Mouse (Mus musculus) heart, embryonic 10.5 days (tissue): ENCODE measurements around the gene Trpc1. TPM values are rescaled to one million over a fixed set of nuclear protein-coding genes. Genes with fewer than 3 reads are reported as not detected.

ENCODE experiments used
- DNase-seq: peaks from one replicate; pipeline ENCODE4 v3.0.0-alpha.2; 2017; ENCODE audit warnings: low spot score
- H3K27ac ChIP-seq: fragments of 300-500 bp; sonication (generic); 2 replicates; pipeline ENCODE4 v1.5.1; 2016; ENCODE audit warnings: mild to moderate bottlenecking
- H3K27me3 ChIP-seq: fragments of 300-500 bp; sonication (generic); 2 replicates; pipeline ENCODE4 v1.6.1; 2016; ENCODE audit warnings: mild to moderate bottlenecking; ENCODE audit not compliant: poor library complexity, insufficient read depth, severe bottlenecking
- H3K36me3 ChIP-seq: fragments of 300-500 bp; sonication (generic); 2 replicates; pipeline ENCODE4 v1.6.1; 2016; ENCODE audit warnings: mild to moderate bottlenecking, moderate library complexity
- H3K4me1 ChIP-seq: fragments of 300-500 bp; sonication (generic); 2 replicates; pipeline ENCODE4 v1.6.1; 2016; ENCODE audit warnings: mild to moderate bottlenecking
- H3K4me3 ChIP-seq: fragments of 300-500 bp; sonication (generic); 2 replicates; pipeline ENCODE4 v1.5.1; 2016; ENCODE audit warnings: mild to moderate bottlenecking, moderate library complexity
- H3K9me3 ChIP-seq: fragments of 300-500 bp; sonication (generic); 2 replicates; pipeline ENCODE4 v1.6.1; 2016; ENCODE audit warnings: mild to moderate bottlenecking, moderate library complexity
- WGBS: fragments of 180-500 bp; shearing (Covaris S2); methylation state at CpG from one replicate; pipeline ENCODE4 v1.1.7; 2016; 5-methylcytosine and 5-hydroxymethylcytosine counted together
- polyA plus RNA-seq: library from polyadenylated mRNA; unstranded; fragments of >200 nt; fragmentation: Nextera tagmentation; extraction: Ambion mirVana; gene quantifications from 2 replicates; pipeline ENCODE4 v1.2.1, GENCODE M21; 2016

The Trpc1 gene
- polyA plus RNA-seq: 1.4 TPM in 2 replicates

- peak; percentile 93 for DNase-seq
- under 1% methylated on average over 55 of the region's 56 CpGs for WGBS
- Histone ChIP-seq H3K4me1 (peaks cover 7% of the 10 kb centered on the region), H3K9me3 (no peaks in the 10 kb centered on the region), H3K27ac (peak within 1 kb of the TSS; percentile 90), H3K4me3 (peak within 1 kb of the TSS; percentile 76), H3K27me3 (peaks cover 19% of the 10 kb centered on the region), H3K36me3 (no peaks in the 10 kb centered on the region)
Observed at GRCm38 (mm10) chr9:95750037-95750511, at the start of gene Trpc1. TSS of gene Trpc1 (minus strand) at chr9:95750375.

GRCm38 (mm10) chr9:95796323-95796722, 46.1 kb upstream of the Trpc1 start:
- WGBS: 84% methylated on average over 2 of the region's 2 CpGs
- Histone ChIP-seq H3K27me3 (no peaks in the 10 kb centered on the region), H3K27ac (no peak overlapping the region), H3K9me3 (no peaks in the 10 kb centered on the region), H3K4me3 (no peak overlapping the region), H3K4me1 (no peaks in the 10 kb centered on the region), H3K36me3 (no peaks in the 10 kb centered on the region)
- no peak for DNase-seq

- WGBS: 91% methylated on average over 5 of the region's 5 CpGs
Observed at GRCm38 (mm10) chr9:95795844-95796243, 45.7 kb upstream of the Trpc1 start.

GRCm38 (mm10) chr9:95795077-95795784, 45.1 kb upstream of the Trpc1 start:
- no peaks in the 10 kb centered on the region for H3K9me3 ChIP-seq
- no peak overlapping the region for H3K27ac ChIP-seq
- H3K36me3 ChIP-seq: no peaks in the 10 kb centered on the region
- no peaks in the 10 kb centered on the region for H3K4me1 ChIP-seq
- H3K27me3 ChIP-seq: no peaks in the 10 kb centered on the region
- 81% methylated on average over 2 of the region's 2 CpGs for WGBS
- DNase-seq: no peak
- no peak overlapping the region for H3K4me3 ChIP-seq

More at GRCm38 (mm10) chr9:95795844-95796243, 45.7 kb upstream of the Trpc1 start:
- Histone ChIP-seq H3K4me1 (no peaks in the 10 kb centered on the region), H3K27me3 (no peaks in the 10 kb centered on the region), H3K27ac (no peak overlapping the region), H3K36me3 (no peaks in the 10 kb centered on the region), H3K4me3 (no peak overlapping the region), H3K9me3 (no peaks in the 10 kb centered on the region)
- DNase-seq: no peak

GRCm38 (mm10) chr9:95793986-95794744, 44.0 kb upstream of the Trpc1 start:
- H3K36me3 ChIP-seq: no peaks in the 10 kb centered on the region
- H3K27me3 ChIP-seq: no peaks in the 10 kb centered on the region
- no peak overlapping the region for H3K27ac ChIP-seq
- WGBS: 86% methylated on average over 15 of the region's 15 CpGs
- no peaks in the 10 kb centered on the region for H3K4me1 ChIP-seq
- H3K4me3 ChIP-seq: no peak overlapping the region
- H3K9me3 ChIP-seq: no peaks in the 10 kb centered on the region
- no peak for DNase-seq

- WGBS: 87% methylated on average over 16 of the region's 16 CpGs
- DNase-seq: no peak
- H3K4me1 ChIP-seq: no peaks in the 10 kb centered on the region
Observed at GRCm38 (mm10) chr9:95784888-95785511, 34.8 kb upstream of the Trpc1 start.

DNA sequence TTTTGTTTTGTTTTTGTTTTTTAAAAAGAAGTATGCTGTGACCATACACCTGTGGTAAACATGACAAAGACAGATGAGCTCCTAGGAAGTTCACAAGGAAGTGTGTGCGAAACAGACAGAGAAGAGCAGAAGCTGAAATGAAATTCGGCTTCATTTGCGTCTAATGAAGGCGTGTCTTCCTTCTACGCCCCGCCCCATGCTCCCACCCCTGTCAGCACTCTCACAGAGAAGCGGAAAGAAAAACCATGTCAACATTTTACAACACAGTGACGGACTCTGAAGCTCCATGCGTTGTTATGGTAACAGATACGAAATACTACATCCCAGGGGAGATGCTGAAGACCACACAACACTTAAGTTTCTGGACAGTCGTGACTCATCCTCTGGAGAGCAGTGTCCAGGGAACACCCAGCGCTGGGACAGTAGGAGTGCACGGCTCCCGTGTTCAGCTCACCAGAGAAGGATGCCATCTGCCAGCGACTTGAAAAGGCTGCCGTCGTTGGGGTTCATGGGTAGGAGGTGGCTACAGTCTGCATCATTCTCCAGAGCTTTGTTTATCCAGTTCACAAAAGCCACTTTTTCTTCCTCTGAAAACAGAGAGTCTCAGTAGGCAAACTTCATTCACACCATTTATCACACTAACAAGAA, 33.6 kb upstream of the Trpc1 start:
- no peak overlapping the region for H3K4me3 ChIP-seq
- no peaks in the 10 kb centered on the region for H3K36me3 ChIP-seq
- DNase-seq: no peak
- WGBS: 70% methylated on average over 17 of the region's 17 CpGs
- no peak overlapping the region for H3K27ac ChIP-seq
- H3K4me1 ChIP-seq: no peaks in the 10 kb centered on the region
- H3K9me3 ChIP-seq: no peaks in the 10 kb centered on the region
- no peaks in the 10 kb centered on the region for H3K27me3 ChIP-seq

More at GRCm38 (mm10) chr9:95784888-95785511, 34.8 kb upstream of the Trpc1 start:
- no peaks in the 10 kb centered on the region for H3K9me3 ChIP-seq
- no peaks in the 10 kb centered on the region for H3K27me3 ChIP-seq
- no peaks in the 10 kb centered on the region for H3K36me3 ChIP-seq
- no peak overlapping the region for H3K27ac ChIP-seq
- H3K4me3 ChIP-seq: no peak overlapping the region

DNA sequence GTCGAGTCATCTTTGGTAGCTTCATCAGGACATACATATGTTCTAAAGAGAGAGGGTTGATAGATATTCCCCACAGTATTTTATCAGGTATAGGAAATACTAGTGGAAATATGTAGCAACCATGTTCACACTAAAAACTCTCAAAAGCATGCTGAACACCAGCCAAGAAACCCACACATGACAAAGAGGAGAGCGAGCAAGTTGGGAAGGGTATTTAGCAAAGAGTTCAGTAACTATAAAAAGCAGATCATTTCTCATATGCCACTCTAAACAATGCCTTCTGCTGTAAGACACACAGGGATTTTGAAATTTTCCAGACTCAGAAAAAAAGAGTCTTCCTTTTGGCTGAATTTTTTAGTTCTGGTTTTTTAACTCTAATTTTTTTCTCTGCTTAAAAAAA, 21.5 kb upstream of the Trpc1 start:
- H3K36me3 ChIP-seq: no peaks in the 10 kb centered on the region
- H3K4me3 ChIP-seq: no peak overlapping the region
- no peaks in the 10 kb centered on the region for H3K4me1 ChIP-seq
- H3K27ac ChIP-seq: no peak overlapping the region
- no peak for DNase-seq
- H3K27me3 ChIP-seq: no peaks in the 10 kb centered on the region
- WGBS: 81% methylated on average over 2 of the region's 2 CpGs
- no peaks in the 10 kb centered on the region for H3K9me3 ChIP-seq

DNA sequence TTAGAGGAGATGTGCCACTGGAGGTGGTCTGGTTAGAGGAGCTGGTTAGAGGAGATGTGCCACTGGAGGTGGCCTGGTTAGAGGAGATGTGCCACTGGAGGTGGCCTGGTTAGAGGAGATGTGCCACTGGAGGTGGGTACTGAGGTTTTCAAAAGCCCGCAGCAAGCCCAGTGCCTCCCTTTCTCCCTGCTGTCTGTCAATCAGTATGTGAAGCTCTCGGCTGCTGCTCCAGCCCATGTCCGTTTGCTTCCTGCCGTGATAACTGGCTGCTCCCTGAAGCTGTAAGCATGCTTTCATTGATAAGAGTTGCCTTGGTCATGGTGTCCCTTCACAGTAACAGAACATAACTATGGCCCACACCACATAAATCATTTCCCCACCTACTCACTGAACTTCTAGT, 13.0 kb upstream of the Trpc1 start:
- WGBS: 36% methylated on average over 4 of the region's 4 CpGs
- no peak overlapping the region for H3K4me3 ChIP-seq
- H3K27me3 ChIP-seq: no peaks in the 10 kb centered on the region
- no peaks in the 10 kb centered on the region for H3K4me1 ChIP-seq
- no peak overlapping the region for H3K27ac ChIP-seq
- no peak for DNase-seq
- H3K9me3 ChIP-seq: no peaks in the 10 kb centered on the region
- no peaks in the 10 kb centered on the region for H3K36me3 ChIP-seq

- Histone ChIP-seq H3K27me3 (no peaks in the 10 kb centered on the region), H3K36me3 (no peaks in the 10 kb centered on the region), H3K4me1 (no peaks in the 10 kb centered on the region), H3K9me3 (no peaks in the 10 kb centered on the region), H3K4me3 (no peak overlapping the region), H3K27ac (no peak overlapping the region)
- DNase-seq: no peak
- WGBS: 76% methylated on average over 3 of the region's 3 CpGs
Observed at GRCm38 (mm10) chr9:95762228-95762627, 12.1 kb upstream of the Trpc1 start.

DNA sequence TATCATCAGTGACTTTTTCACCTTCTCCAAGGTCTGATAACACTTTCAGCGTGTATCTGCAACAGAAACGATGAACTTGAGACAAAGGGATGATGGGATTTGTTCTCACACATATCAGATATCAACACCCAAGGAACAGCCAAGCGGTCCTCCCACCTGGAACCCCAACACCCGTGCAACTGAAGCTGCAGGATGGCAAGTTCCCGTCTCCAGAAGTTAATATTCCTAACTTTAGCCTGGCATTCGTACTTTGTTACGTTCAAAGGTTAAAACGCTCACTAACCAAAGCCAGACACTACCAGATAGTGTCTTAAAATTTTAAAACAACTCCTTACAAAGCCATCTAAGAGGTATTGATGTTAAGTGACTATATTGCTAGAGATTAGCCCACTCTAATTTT, 11.2 kb upstream of the Trpc1 start:
- no peaks in the 10 kb centered on the region for H3K9me3 ChIP-seq
- no peak overlapping the region for H3K27ac ChIP-seq
- WGBS: 83% methylated on average over 8 of the region's 8 CpGs
- H3K27me3 ChIP-seq: no peaks in the 10 kb centered on the region
- H3K4me3 ChIP-seq: no peak overlapping the region
- H3K36me3 ChIP-seq: no peaks in the 10 kb centered on the region
- no peaks in the 10 kb centered on the region for H3K4me1 ChIP-seq
- DNase-seq: no peak

- Histone ChIP-seq H3K27ac (no peak overlapping the region), H3K36me3 (no peaks in the 10 kb centered on the region), H3K27me3 (peaks cover 19% of the 10 kb centered on the region), H3K4me1 (peaks cover 7% of the 10 kb centered on the region), H3K9me3 (no peaks in the 10 kb centered on the region), H3K4me3 (peak overlapping the region; percentile 76; the same call in 1 of the 2 replicates)
- 39% methylated on average over 9 of the region's 9 CpGs for WGBS
- DNase-seq: no peak
Observed at GRCm38 (mm10) chr9:95750746-95751145, 571 bp upstream of the Trpc1 start.
